Mouse (Mus musculus) lung, embryonic 16.5 days (tissue): Measurements from ENCODE around the gene Map3k1. TPM values are rescaled to one million over a fixed set of nuclear protein-coding genes. Genes with fewer than 3 reads are reported as not detected.
A peak's percentile ranks its signal among the peaks of the same experiment; 100 is the strongest.

ENCODE experiments used
- ATAC-seq: fragments of 200-750 bp; cut with Nextera tagmentation; 2 replicates; pipeline ENCODE4 v1.8.0; 2017; ENCODE audit warnings: low read depth, mild to moderate bottlenecking, moderate library complexity
- H3K27ac ChIP-seq: fragments of 300-500 bp; sonication (generic); 2 replicates; pipeline ENCODE4 v1.5.1; 2014; ENCODE audit warnings: mild to moderate bottlenecking, control low read depth, low read length
- H3K27me3 ChIP-seq: fragments of 300-500 bp; sonication (generic); 2 replicates; pipeline ENCODE4 v1.6.1; 2014; ENCODE audit warnings: low read depth, low read length, mixed read lengths; ENCODE audit not compliant: control insufficient read depth, insufficient read depth
- H3K36me3 ChIP-seq: fragments of 300-500 bp; sonication (generic); 2 replicates; pipeline ENCODE4 v1.6.1; 2014; ENCODE audit warnings: low read length; ENCODE audit not compliant: control insufficient read depth, insufficient read depth
- H3K4me1 ChIP-seq: fragments of 300-500 bp; sonication (generic); replicated peaks from 2 replicates; pipeline ENCODE4 v1.6.1; 2014; ENCODE audit warnings: low read length, mixed read lengths; ENCODE audit not compliant: control insufficient read depth, insufficient read depth
- H3K4me2 ChIP-seq: fragments of 300-500 bp; sonication (generic); 2 replicates; pipeline ENCODE4 v1.6.1; 2014; ENCODE audit warnings: low read depth, low read length, control low read depth
- H3K4me3 ChIP-seq: fragments of 300-500 bp; sonication (generic); 2 replicates; pipeline ENCODE4 v1.5.1; 2014; ENCODE audit warnings: mild to moderate bottlenecking, low read length, control low read depth
- H3K9ac ChIP-seq: fragments of 300-500 bp; sonication (generic); 2 replicates; pipeline ENCODE4 v1.6.1; 2014; ENCODE audit warnings: low read length, control low read depth
- H3K9me3 ChIP-seq: fragments of 300-500 bp; sonication (generic); 2 replicates; pipeline ENCODE4 v1.6.1; 2016; ENCODE audit warnings: low read length; ENCODE audit not compliant: control insufficient read depth
- WGBS: fragments of 180-500 bp; shearing (Covaris S2); extraction: QIAGEN DNeasy Blood & Tissue Kit; methylation state at CpG from one replicate; pipeline ENCODE4 v1.1.7; 2014; 5-methylcytosine and 5-hydroxymethylcytosine counted together
- polyA plus RNA-seq: library from polyadenylated mRNA; unstranded; fragments of >200 nt; fragmentation: Nextera tagmentation; extraction: Ambion mirVana; gene quantifications from 2 replicates; pipeline ENCODE4 v1.2.1, GENCODE M21; 2015

Map3k1 gene
- polyA plus RNA-seq, 1 experiment from 2014 or later, result 28.3 TPM

GRCm38 (mm10) chr13:111744233-111745000, 64.4 kb downstream of the Map3k1 start:
- Histone ChIP-seq H3K9ac (no peak overlapping the region), H3K4me2 (no peak overlapping the region), H3K36me3 (peaks cover 10% of the 10 kb centered on the region), H3K27ac (no peak overlapping the region), H3K27me3 (no peaks in the 10 kb centered on the region), H3K4me1 (no peaks in the 10 kb centered on the region), H3K9me3 (no peaks in the 10 kb centered on the region), H3K4me3 (no peak overlapping the region)
- no peak for ATAC-seq
- WGBS, result 69% methylated on average over 6 of the region's 6 CpGs

- H3K4me1 ChIP-seq, result no peaks in the 10 kb centered on the region
- H3K4me3 ChIP-seq, result no peak overlapping the region
- no peak overlapping the region for H3K9ac ChIP-seq
- WGBS, result 45% methylated on average over 6 of the region's 6 CpGs
- no peaks in the 10 kb centered on the region for H3K36me3 ChIP-seq
- H3K27ac ChIP-seq, result no peak overlapping the region
- no peaks in the 10 kb centered on the region for H3K27me3 ChIP-seq
- ATAC-seq, result no peak
- no peak overlapping the region for H3K4me2 ChIP-seq
- peaks cover 4% of the 10 kb centered on the region for H3K9me3 ChIP-seq
Observed at GRCm38 (mm10) chr13:111741991-111742615, 66.7 kb downstream of the Map3k1 start.

- WGBS, result 77% methylated on average over 7 of the region's 7 CpGs
- no peaks in the 10 kb centered on the region for H3K27me3 ChIP-seq
- H3K27ac ChIP-seq, result no peak overlapping the region
- no peak for ATAC-seq
- H3K9ac ChIP-seq, result no peak overlapping the region
- H3K4me3 ChIP-seq, result no peak overlapping the region
- H3K9me3 ChIP-seq, result peaks cover 4% of the 10 kb centered on the region
- H3K4me1 ChIP-seq, result no peaks in the 10 kb centered on the region
- no peak overlapping the region for H3K4me2 ChIP-seq
- H3K36me3 ChIP-seq, result no peaks in the 10 kb centered on the region
Observed at GRCm38 (mm10) chr13:111741204-111741990, 67.4 kb downstream of the Map3k1 start.

- Histone ChIP-seq H3K27ac (no peak overlapping the region), H3K4me3 (no peak overlapping the region), H3K9me3 (peaks cover 6% of the 10 kb centered on the region), H3K4me1 (peaks cover 6% of the 10 kb centered on the region), H3K9ac (no peak overlapping the region), H3K36me3 (no peaks in the 10 kb centered on the region), H3K4me2 (no peak overlapping the region), H3K27me3 (no peaks in the 10 kb centered on the region)
- WGBS, result 94% methylated on average over 5 of the region's 5 CpGs
- ATAC-seq, result no peak
Observed at GRCm38 (mm10) chr13:111726898-111727297, 81.9 kb downstream of the Map3k1 start.

GRCm38 (mm10) chr13:111725165-111726077, 83.4 kb downstream of the Map3k1 start:
- peaks cover 6% of the 10 kb centered on the region for H3K4me1 ChIP-seq
- peaks cover 6% of the 10 kb centered on the region for H3K9me3 ChIP-seq
- under 1% methylated on average over 64 of the region's 65 CpGs for WGBS
- no peaks in the 10 kb centered on the region for H3K27me3 ChIP-seq
- peak overlapping the region; percentile 65 for H3K4me3 ChIP-seq
- peak overlapping the region; percentile 85 for H3K27ac ChIP-seq
- H3K4me2 ChIP-seq, result peak overlapping the region; percentile 81
- peak overlapping the region; percentile 71 for H3K9ac ChIP-seq
- peak; percentile 98 for ATAC-seq
- H3K36me3 ChIP-seq, result no peaks in the 10 kb centered on the region

GRCm38 (mm10) chr13:111724811-111725164, 84.0 kb downstream of the Map3k1 start:
- Histone ChIP-seq H3K9ac (peak overlapping the region; percentile 57), H3K27me3 (no peaks in the 10 kb centered on the region), H3K4me1 (peaks cover 6% of the 10 kb centered on the region), H3K27ac (peak overlapping the region; percentile 85), H3K4me2 (peak overlapping the region; percentile 81), H3K9me3 (peaks cover 6% of the 10 kb centered on the region), H3K4me3 (peak overlapping the region; percentile 65), H3K36me3 (no peaks in the 10 kb centered on the region)
- no peak for ATAC-seq
- WGBS, result under 1% methylated on average over 18 of the region's 18 CpGs

- Histone ChIP-seq H3K27ac (no peak overlapping the region), H3K4me1 (peaks cover 3% of the 10 kb centered on the region), H3K9ac (no peak overlapping the region), H3K27me3 (no peaks in the 10 kb centered on the region), H3K36me3 (peaks cover 15% of the 10 kb centered on the region), H3K4me2 (no peak overlapping the region), H3K4me3 (no peak overlapping the region), H3K9me3 (no peaks in the 10 kb centered on the region)
- 45% methylated on average over 9 of the region's 9 CpGs for WGBS
- no peak for ATAC-seq
Observed at GRCm38 (mm10) chr13:111719726-111720125, 89.1 kb downstream of the Map3k1 start.

GRCm38 (mm10) chr13:111710531-111710930, 98.3 kb downstream of the Map3k1 start:
- no peak overlapping the region for H3K27ac ChIP-seq
- no peak for ATAC-seq
- H3K9me3 ChIP-seq, result no peaks in the 10 kb centered on the region
- H3K27me3 ChIP-seq, result no peaks in the 10 kb centered on the region
- peaks cover 79% of the 10 kb centered on the region for H3K36me3 ChIP-seq
- H3K4me1 ChIP-seq, result no peaks in the 10 kb centered on the region
- no peak overlapping the region for H3K4me3 ChIP-seq
- no peak overlapping the region for H3K9ac ChIP-seq
- 81% methylated on average over 4 of the region's 4 CpGs for WGBS
- no peak overlapping the region for H3K4me2 ChIP-seq
